Mouse (Mus musculus) E14TG2a.4 (cell line): ENCODE measurements at regions not wholly inside any gene's neighbourhood (a gene's known extent, or its start where the extent isn't known, plus 50 kb on each side); places are given as distances from the start of the nearest gene placed in this dataset.

Source experiments
- H3K27me3 ChIP-seq: 2 replicates; pipeline ENCODE4 v1.6.1; 2014; ENCODE audit warnings: low read length, control low read depth; ENCODE audit not compliant: insufficient read depth
- H3K36me3 ChIP-seq: 2 replicates; pipeline ENCODE4 v1.6.1; 2014; ENCODE audit warnings: low read length, control low read depth; ENCODE audit not compliant: insufficient read depth
- H3K4me1 ChIP-seq: replicated peaks from 2 replicates; pipeline ENCODE4 v1.6.1; 2014; ENCODE audit warnings: low read depth, low read length, control low read depth
- H3K4me3 ChIP-seq: replicated peaks from 2 replicates; pipeline ENCODE4 v1.5.1; 2014; ENCODE audit warnings: mild to moderate bottlenecking, low read length
- H3K9me3 ChIP-seq: 2 replicates; pipeline ENCODE4 v1.6.1; 2014; ENCODE audit warnings: low read length, control low read depth
- CTCF ChIP-seq: conservative IDR thresholded peaks from 2 replicates; pipeline ENCODE4 v1.5.1; 2014; ENCODE audit warnings: low read length
- NANOG ChIP-seq: IDR thresholded peaks from 2 replicates; pipeline ENCODE4 v1.6.1; 2014; ENCODE audit warnings: borderline replicate concordance, low read length, mixed read lengths
- POU5F1 ChIP-seq: IDR thresholded peaks from 2 replicates; pipeline ENCODE4 v1.6.1; 2014; ENCODE audit warnings: low read length, borderline replicate concordance

GRCm38 (mm10) chr11:65333101-65333500 is 63.3 kb upstream of the Myocd start:
- TF ChIP-seq CTCF (no peak), NANOG (no peak)
- Histone ChIP-seq H3K36me3 (no peaks in the 10 kb centered on the region), H3K4me1 (no peaks in the 10 kb centered on the region), H3K27me3 (no peaks in the 10 kb centered on the region), H3K9me3 (no peaks in the 10 kb centered on the region), H3K4me3 (no peak overlapping the region)

DNA sequence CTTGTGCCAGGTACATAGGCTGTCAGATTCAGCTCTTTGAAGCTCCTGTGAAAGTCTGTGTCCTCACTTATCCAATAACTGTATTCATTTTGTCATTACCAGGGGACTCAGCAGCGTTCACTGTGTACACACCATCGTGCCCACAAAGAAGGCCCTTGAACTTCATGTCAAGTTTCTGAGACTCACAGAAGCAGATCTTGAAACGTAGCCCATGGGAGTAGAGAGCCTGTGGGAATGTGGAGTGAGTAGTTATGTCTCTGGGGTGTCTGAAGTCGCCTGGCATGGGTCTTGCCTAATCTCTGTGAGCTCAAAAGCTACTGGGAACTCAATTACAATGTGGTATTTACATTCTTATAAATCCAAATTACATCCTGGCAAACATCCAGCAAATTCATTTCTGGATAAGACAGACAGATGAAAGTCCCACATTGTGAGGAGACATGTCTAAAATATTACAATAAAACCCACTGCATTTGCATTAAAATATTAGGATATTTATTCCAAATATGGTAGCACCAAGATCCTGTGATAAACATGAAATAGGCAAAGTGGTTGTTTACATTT is 53.2 kb upstream of the Myocd start:
- Histone ChIP-seq H3K4me1 (no peaks in the 10 kb centered on the region), H3K36me3 (no peaks in the 10 kb centered on the region), H3K4me3 (no peak overlapping the region), H3K27me3 (no peaks in the 10 kb centered on the region), H3K9me3 (no peaks in the 10 kb centered on the region)
- TF ChIP-seq NANOG = no peak
- no peak for TF ChIP-seq POU5F1
- no peak for TF ChIP-seq CTCF
